Mouse (Mus musculus) telencephalon, adult 2 months (tissue): ENCODE measurements at regions not wholly inside any gene's neighbourhood (a gene's known extent, or its start where the extent isn't known, plus 50 kb on each side); places are given as distances from the start of the nearest gene placed in this dataset.

Experiments
- DNase-seq: peaks from one replicate; pipeline ENCODE4 v3.0.0-alpha.2; 2011; ENCODE audit warnings: low read depth, low spot score

DNA sequence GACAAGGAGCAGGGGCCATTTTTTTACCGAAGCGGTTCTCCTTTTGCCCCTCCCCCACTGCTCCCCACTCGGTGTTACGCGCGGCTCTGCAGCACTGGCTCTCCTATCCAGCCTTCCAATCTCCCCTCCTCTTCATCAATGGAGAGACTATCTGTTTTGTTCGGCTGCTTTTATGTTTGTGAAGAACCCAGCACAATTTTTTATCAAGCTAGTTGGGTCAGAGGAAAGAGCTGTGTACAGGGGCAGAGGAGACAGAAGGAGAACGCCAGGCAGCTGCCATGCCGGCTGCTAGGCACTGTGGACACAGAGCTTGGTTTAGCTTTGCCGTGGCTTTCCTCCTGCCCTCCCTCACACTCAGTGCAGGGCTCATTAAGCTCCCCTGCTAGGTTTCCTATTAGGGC lies 280.3 kb downstream of the Sox11 start:
- DNase-seq = no peak

DNA sequence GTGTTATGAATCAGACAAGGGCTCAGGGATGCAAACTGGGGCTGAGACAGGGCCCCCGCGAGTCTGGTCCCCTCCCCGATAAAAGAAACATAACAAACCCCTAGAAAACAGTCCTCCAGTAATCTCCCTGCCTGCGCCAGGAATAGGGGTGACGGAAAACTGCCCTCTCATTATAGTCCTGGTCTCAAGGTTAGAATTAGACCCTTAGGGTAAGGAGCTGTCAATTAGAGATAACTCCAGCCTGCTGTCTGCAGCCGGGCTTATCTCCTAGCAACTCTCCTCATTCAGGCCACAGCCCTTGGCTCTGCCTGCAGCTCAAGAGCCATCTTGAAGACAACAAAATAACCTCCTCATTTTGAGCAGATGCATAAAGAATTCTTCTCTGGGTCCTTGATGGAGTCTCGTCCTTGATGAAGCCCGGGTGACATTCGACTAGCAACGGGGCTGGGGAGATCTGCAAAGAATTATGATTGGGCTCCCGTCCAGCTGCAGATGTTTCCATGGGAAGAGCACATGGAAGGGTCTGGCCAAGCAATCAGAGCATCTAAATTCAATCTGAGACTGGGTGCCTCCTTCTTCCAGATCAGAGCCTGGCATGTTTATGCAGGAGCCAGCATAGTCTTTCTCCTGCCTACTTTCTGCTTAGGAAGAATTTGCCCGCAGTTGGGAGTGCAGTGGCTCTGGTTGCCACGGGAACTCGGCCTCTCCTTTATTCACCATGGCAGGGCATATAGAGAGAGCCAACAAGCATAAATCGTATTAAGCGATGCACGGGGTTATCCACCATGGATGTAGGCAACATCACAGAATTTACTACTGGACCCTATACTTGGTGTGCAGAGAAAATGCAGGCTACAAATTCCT lies 281.2 kb downstream of the Sox11 start:
- DNase-seq = no peak

DNA sequence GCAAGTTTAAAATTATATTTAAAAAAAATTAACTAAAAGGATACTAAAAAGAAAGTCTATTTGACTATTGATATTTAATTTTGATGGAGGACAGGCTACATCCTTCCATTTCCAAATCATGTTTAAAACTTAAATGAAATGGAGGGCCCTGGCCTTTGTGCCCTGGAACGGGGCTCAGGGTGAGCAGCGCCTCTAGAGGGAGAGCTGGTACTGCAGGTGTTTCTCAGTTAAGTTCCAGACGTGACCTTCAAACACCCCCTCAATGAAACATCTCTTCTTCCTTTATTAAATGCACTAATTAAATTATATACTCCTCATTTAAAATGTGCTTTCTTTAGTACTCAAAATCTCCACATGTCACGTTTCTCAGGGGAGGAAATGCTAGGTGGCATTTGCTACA lies 282.5 kb downstream of the Sox11 start:
- DNase-seq = no peak

DNA sequence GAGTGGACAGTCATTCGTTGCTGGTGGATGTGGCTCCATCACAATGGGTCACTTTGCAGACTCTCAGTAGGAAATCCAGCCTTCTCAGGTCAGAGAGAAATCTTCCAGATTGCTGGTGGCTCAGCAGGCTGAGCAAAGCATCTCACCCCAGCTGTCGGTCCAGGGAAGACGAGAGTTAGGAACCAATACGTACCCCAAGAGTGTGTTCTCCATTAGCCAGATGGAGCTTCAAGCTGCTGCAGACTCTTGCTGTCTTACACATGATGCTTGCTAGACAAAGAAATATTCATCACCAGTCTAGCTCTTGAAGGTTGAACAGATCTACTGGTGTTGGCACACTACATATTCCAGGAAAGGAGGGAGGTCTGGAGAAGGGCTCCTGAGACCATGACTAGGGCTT lies 288.0 kb downstream of the Sox11 start:
- DNase-seq = no peak

DNA sequence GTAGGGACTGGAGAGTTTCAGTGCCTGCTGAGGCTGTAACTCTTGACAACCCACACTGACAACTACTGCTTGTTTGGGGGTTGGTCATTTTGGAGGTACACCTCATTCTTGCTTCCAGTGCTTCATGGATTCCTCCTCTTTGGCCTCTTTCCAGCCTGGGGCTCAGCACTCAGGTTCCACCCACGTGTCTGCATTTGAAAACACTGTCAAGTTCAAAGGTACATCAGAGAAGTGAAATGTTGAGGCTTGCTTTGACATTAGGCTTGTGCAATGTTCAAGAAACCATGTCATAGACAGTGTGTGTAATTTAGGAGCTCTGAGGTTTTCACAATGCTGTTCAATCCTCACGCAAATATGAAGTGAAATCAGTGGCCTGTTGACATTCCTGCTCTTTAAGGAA lies 304.5 kb downstream of the Sox11 start:
- no peak for DNase-seq

DNA sequence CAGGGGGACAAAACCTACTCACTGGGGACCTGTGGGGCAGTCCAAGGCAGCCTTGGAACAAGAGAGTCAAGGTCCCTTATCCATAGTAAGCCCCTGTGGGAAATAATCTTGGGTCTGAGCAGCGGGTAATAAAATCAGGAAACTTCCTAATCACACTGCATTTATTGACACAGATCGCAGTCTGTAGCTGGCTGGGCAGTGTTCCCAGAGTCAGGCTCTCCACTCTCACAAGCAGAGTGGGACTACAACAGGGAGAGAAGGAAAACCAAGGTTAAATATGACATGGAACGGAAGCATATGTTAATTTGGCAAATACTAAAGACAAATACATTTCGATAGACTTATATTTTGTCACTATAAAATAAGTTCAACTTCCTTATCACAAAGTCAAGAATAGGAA lies 322.6 kb downstream of the Sox11 start:
- no peak for DNase-seq

DNA sequence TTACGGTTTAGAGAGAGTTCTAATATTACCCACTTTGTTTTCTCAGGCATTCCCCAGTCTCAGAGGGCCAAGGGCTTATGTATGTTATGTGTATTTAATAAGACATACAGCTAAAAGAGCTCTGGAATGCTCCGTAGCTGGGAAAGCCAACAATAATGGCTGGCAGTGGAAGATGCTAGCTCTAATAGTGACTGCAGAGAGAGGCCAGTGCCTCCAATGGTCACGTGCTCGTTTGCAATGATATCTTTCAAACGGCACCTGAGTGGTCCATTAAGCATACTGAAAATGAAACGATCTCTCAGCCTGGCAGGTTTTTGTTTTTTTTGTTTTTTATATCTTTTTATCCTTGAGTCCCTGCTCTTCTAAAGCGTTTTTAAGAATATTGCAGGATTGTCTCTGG lies 324.0 kb downstream of the Sox11 start:
- no peak for DNase-seq

DNA sequence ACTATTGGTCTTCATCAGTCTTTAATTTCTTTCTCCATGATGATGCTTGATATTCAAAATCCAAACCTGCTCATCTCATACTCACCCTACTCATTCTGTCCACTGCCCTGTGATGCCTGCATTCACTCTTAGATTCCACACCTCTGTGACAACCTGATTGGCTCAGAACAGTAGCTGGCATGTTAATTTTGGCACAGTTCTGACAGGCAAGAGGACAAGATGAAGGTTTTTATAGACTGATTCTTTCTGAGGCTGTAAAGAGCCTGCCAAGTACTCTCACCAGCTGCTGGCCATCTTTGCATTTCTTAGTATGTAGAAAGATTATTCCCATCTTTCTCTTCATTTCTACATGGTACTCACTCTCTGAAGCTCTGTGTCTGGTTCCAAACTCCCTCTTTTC lies 343.1 kb downstream of the Sox11 start:
- no peak for DNase-seq

DNA sequence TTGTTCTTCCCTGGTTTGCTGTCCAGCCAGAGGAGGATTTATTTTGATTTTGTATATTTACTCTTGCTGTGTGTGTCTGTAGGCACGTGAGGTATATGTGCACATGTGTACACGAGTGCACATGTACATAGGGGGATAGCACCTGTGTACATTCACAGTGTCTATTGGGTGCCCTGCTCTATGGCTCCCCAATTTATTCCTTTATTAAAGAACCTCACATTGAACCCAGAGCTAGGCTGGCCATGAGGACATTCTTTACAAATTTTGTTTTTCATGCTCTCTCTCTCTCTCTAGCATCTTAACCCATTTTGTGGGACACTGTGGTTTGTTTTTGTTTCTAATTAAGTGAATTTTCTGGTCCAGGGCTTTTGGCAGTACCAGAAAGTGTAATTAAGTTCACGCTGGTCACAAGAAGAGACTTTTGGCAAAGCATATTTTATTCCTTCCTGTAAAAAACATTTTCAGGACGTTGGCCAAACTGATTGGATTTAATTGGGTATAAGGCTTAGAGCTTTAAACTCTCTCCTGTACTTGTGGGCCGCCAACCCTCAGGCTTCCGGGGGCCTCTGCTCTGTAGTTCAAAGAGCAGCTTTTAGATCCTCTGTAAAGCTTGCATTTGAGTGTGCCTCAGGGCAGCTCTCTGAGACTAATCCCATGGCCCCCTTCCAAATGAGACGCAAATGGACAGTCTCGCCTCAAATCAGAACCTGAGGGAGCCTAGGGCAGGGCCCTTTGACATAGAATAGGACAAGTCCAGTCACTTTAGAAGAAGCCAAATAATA lies 365.9 kb downstream of the Sox11 start:
- DNase-seq = no peak

DNA sequence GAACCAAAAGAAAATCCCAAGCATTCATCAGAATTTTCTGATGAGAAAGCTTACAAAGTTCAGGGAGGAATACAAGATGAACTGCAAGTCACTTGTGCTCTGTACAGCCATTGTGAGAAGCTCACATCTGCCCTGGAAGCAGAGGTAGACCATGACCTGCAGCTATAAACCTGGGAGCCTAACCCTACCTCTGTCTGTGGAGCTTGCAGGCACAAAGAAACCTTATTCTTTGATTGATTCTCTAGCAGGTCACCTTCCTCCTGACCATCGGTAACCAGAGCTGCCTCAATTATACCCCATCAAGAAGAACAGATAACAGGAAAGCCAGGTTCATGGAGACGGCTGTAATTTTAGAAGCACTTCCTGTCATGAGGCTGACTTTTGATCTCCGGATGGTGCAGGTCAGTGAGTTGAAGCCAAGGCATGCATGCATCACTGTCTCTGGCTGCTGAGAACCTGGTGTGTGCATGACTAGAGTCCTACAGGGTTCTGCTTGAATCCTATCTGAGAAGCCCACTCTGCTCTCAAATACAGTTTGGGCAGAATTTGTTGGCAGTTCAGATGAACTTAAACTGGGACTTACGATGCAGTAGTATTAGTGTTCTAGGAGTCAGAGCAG lies 369.8 kb downstream of the Sox11 start:
- no peak for DNase-seq

DNA sequence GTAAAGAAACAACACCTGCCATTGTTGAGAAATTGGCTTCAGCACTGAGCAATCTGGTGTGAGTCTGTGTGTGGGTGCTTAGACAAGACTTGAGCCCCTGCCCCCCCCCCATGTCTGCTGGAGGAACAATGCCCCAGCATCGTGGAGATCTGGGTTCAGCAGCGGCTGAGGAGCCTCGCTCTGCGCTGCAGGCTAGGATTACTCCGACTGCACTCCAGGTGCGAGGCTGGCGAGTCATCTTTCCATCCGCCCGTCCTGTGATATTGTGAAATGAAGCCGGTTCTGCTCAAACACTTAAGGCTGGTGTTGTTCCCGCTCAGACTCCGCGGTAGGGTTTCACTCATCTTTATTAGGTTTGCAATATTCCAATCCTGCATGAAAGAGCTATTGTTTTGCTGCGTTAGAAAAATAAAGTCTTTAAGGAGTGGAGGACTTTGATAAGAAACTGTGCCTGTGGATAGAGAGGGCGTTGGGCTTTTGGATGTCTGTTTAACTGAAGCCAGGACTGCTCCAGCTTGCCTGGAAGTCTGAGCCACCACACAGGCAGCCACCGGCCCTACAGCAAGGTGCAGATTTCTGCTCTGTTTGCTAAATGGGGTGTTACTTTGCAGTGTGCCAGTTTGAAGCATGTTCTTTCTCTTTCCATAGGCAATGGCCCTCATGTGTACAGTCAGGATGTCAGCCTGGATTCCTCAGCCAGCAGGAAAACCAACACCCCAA lies 375.2 kb downstream of the Sox11 start:
- no peak for DNase-seq

DNA sequence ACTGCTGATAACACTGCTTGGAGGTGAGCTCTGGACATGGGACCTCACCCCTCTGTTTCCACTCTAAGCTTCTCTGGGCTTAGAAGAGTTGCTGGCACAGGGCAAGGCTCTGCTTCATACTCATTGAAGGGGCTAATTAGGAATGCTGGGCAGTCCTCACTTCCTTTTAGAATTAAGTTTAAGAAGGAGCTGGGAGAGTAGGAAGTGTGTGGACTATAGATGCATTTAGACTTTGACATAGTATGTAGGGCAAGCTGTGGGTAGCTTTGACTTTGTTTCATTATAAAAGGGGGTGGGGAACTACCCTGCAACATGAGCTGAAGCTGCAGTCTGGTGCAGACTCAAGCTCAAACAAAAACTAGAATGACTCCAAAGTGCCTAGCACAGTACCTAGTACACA lies 378.5 kb downstream of the Sox11 start:
- DNase-seq = no peak

DNA sequence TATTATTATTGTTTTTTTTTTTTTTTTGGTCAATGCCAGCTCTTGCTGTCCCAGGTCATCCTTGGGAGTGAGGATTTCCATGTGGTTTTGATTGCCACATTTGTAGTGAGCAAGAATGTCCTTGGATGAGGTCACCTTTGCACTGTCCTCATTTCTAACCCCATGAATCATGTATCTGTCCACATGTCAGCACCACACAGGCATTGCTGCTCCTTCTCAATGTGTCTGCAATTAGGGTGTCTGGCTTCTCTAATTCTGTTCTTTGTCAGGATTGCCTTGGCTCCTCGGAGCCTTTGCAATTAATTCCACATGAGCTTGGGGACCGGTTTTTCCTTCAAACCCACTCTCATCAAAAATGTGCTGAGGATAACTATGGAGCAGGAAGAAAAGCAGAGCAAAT lies 402.5 kb downstream of the Sox11 start:
- no peak for DNase-seq

DNA sequence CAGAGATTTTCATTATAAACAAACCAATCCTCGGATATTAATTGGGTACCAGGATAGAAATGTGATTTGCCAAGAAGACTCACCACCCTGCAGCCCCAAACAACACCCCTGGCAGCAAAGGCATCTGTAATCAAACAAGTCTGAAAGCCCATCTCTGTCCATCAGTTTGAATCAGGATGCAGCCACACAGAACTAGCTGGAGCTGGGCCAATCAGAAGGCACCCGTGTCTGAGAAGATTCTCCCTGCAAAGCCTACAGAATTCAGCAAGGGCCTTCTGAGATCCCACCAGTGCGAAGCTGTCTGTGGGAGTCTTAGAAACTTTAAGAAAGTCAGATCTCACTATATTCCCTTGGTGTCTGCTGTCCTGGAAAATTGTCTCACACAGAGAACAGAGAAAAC lies 404.5 kb downstream of the Sox11 start:
- DNase-seq = no peak

DNA sequence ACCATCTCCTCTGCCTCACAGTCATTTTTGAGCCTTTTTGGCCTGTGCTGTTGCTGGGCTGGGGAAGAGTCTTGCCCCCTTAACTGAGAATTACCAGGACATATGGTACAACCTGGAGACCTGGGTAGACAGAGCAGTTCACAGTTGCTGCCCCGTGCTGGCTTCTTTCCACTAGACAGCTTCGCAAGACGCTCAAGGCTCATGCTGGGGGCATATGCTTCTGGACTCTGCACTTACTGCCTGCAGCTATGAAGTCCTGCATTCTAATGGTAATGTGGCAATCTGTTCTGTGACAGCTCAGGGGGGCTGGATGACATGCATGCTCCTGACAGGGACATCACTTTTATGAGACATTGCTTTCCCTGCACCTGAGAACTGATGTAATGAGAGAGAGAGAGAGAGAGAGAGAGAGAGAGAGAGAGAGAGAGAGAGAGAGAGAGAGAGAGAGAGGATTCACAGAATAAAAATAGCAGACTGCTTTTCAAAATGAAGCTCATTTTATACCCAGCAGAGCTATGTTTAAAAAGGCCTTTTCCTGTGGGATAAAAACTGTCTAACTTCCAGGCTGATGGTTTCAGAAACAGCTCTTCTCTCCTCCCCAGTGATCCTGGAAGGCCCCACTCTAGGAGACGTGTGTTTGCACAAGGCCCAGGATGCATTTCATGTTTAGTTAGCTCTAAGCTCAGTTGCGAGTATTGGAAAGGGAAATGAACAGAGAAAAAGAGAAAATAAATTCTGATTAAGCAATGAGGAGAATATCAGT lies 405.5 kb downstream of the Sox11 start:
- DNase-seq = no peak

DNA sequence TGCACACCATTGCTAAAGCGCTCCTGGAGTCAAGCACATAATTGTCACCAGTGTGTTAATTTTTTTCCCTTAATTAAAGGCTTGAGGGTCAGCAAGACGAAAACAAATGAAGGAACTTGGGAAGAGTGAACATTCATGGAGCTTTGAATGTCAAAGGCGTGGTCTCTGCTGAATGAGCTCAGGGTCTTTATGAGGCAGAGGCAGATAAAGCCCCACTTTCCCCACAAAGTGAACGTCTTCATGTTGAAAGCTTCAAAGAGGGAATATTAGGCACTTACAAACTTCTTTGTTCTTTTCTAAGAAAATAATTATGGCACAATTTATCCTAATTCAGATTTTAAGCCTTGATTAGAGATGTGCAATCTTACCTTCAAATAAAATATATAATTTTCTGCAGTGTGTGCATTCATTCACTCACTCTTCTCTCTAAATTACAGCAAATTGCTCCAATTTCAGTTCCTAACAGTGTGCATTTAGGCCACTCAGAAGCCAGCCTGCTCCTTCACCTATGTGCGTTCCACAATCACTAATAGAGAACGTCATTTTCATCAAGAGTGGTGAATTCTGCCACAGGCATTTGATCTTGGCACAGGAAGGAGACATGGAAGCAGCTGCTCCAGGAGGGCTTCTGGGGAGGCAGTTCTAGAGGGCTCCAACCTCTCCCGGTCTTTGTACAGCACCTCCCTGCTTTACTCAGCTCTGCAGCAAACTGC lies 412.1 kb downstream of the Sox11 start:
- DNase-seq = no peak

DNA sequence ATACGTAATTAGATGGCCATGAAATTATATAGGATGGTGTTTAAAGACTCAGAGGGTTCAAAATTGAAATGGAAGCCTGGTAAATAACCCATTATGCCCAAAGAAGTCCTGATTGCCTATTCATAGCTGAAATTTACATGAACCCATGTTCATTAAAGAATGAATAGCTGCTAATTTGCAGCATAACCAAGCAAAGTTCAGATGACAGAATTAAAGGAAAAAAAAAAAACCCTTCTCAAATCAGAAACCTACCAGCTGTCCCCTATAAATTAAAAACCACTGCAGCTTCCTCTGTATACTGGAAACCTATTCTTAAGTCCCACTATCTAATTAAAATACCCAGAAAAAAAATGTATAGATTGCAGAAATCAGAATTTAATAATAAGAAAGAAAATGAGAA lies 436.2 kb downstream of the Sox11 start:
- no peak for DNase-seq

DNA sequence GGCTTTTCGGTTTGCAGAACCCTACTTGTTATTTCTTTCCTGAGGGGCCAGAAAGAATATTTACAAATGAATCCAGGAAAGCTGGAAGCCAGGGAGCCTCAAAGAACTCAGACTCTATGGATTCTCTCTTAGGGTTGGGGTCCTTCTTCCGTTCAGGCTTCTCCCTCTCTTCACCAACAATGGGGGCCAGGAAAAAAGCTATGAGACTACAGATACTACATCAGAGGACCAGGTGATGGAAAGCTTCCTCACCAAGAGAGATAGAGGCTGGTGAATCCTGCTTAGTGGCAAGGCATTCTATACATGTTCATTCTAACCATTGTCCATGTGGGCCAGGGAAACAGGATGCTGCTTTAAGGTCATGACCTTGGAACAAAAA lies 434.9 kb downstream of the Cmpk2 start:
- no peak for DNase-seq

DNA sequence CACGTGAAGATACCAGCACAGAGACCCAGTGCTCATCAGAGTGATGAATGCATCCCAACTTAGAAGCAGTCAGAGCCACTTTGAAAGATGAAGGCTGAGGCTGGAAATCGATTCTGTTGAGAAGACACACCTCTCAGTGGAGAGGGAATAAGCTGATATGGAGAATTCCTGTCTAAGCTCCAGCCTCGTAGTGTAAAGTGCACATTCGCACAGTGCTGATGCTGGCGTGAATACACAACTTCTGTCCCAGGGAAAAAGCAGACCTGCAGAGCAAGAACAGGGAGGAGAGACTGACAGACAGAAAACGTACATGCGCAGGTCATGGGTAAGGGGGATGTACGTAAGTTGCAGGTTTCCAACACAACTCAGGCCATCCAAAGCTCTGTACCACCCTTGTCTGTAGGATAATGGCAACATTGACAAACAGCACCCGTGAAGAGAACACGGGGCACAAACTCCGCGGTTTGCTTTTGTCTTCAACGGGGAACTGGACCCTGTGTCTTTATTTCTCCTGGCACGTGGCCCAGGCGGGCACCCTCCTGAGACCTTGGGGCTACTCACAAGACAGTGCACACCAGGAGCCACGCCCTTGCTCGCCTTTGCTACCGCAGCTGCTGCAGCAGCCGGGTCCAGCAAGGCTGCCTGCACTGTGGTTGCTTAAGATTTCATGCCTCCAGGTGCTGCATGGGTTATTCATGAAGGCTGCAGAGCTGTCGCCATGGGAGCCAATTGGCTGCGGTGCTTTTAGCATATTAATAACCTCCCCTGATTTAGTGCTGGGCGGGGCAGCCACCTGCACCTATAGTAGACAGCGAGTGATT lies 434.3 kb downstream of the Cmpk2 start:
- no peak for DNase-seq

DNA sequence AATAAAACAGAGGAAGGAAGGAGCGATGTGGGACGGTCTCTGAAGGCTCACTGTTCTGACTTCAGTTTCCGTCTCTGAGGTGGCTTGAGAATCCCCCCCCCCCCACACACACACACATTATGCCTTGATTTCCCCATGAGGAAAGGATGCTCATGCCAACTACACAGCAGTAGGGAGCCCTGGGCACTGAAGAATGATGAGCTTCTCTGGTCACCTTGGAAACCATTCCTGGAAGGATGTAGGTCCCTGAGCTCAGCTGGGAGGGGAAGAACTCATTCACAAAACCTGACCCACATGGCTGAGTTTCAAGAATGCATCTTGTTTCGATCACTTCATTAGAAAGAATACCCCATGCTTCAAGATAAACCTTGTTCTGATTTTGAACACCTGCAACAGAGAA lies 422.2 kb downstream of the Cmpk2 start:
- DNase-seq = no peak
